Mouse (Mus musculus) left cerebral cortex, adult 18-20 months (tissue): ENCODE results near the gene Tspan13. TPM values are rescaled to one million over a fixed set of nuclear protein-coding genes. Genes with fewer than 3 reads are reported as not detected.

Source experiments
- DNase-seq, 2 experiments: peaks; one replicate each; pipeline ENCODE4 v3.0.0; 2021 to 2022; ENCODE audit warnings: low spot score in 2 of 2, mixed read lengths in 1 of 2
- long read RNA-seq, 2 experiments: library from polyadenylated mRNA; stranded (forward); transcript quantifications; one replicate each; pipeline ENCODE4 v2.0.0; 2021
- total RNA-seq, 2 experiments: library from RNA; stranded (reverse); gene quantifications; 2 replicates each; pipeline ENCODE4 v1.2.3; 2021

Gene Tspan13
- 100 to 1,000 TPM; 201 to 208 TPM for total RNA-seq
- long read RNA-seq, experiment 1, transcript Tspan13-201 (6 exons, 1,932 nt), result major isoform, 409 of 438 reads
- long read RNA-seq, experiment 1, partial matches to known transcripts, result 24 of 438 reads
- long read RNA-seq, experiment 1, other reads (novel, unspliced or antisense), result 5 of 438 reads
- long read RNA-seq, experiment 2, transcript Tspan13-201 (6 exons, 1,932 nt), result major isoform, 277 of 315 reads
- long read RNA-seq, experiment 2, partial matches to known transcripts, result 33 of 315 reads
- long read RNA-seq, experiment 2, other reads (novel, unspliced or antisense), result 5 of 315 reads

- peak; percentile 85 to 93 for DNase-seq
Observed at GRCm38 (mm10) chr12:36042348-36042778, at the start of gene Tspan13. Tspan13 (minus strand) TSS chr12:36042500.

GRCm38 (mm10) chr12:36091964-36092363, 49.7 kb upstream of the Tspan13 start:
- peak in 1 of 2 experiments; percentile 49 for DNase-seq

GRCm38 (mm10) chr12:36089221-36089620, 46.9 kb upstream of the Tspan13 start:
- DNase-seq, result no peak

- no peak for DNase-seq
Observed at GRCm38 (mm10) chr12:36088804-36089203, 46.5 kb upstream of the Tspan13 start.

- DNase-seq, result no peak
Observed at GRCm38 (mm10) chr12:36085380-36085779, 43.1 kb upstream of the Tspan13 start.

- DNase-seq, result no peak
Observed at GRCm38 (mm10) chr12:36078101-36078899, 36.0 kb upstream of the Tspan13 start.

GRCm38 (mm10) chr12:36072860-36073259, 30.6 kb upstream of the Tspan13 start:
- DNase-seq, result no peak

- DNase-seq, result no peak
Observed at GRCm38 (mm10) chr12:36070231-36070630, 27.9 kb upstream of the Tspan13 start.

- DNase-seq, result no peak
Observed at GRCm38 (mm10) chr12:36067538-36067937, 25.2 kb upstream of the Tspan13 start.

GRCm38 (mm10) chr12:36065911-36066310, 23.6 kb upstream of the Tspan13 start:
- DNase-seq, result no peak

- no peak for DNase-seq
Observed at GRCm38 (mm10) chr12:36057699-36058098, 15.4 kb upstream of the Tspan13 start.

GRCm38 (mm10) chr12:36050276-36050675, 8.0 kb upstream of the Tspan13 start:
- DNase-seq, result no peak

- no peak for DNase-seq
Observed at GRCm38 (mm10) chr12:36047593-36047992, 5.3 kb upstream of the Tspan13 start.

GRCm38 (mm10) chr12:36046196-36046595, 3.9 kb upstream of the Tspan13 start:
- no peak for DNase-seq

GRCm38 (mm10) chr12:36044691-36045090, 2.4 kb upstream of the Tspan13 start:
- no peak for DNase-seq

- peak; percentile 51 to 54 for DNase-seq
Observed at GRCm38 (mm10) chr12:36041703-36042347, 475 bp downstream of the Tspan13 start.

- no peak for DNase-seq
Observed at GRCm38 (mm10) chr12:36041281-36041589, 1.1 kb downstream of the Tspan13 start.

GRCm38 (mm10) chr12:36040571-36041280, 1.6 kb downstream of the Tspan13 start:
- DNase-seq, result peak in 1 of 2 experiments; percentile 19

GRCm38 (mm10) chr12:36039541-36040084, 2.7 kb downstream of the Tspan13 start:
- no peak for DNase-seq

- DNase-seq, result no peak
Observed at GRCm38 (mm10) chr12:36036776-36037175, 5.5 kb downstream of the Tspan13 start.

- no peak for DNase-seq
Observed at GRCm38 (mm10) chr12:36036121-36036520, 6.2 kb downstream of the Tspan13 start.
